Mouse (Mus musculus) embryonic fibroblast, embryonic 13.5 days (primary cell): ENCODE results near the gene Ccdc148.

ENCODE experiments used
- CTCF ChIP-seq: IDR thresholded peaks from 2 replicates; pipeline ENCODE4 v1.5.1; 2011; ENCODE audit warnings: mild to moderate bottlenecking, control low read depth, low read length, moderate library complexity, borderline replicate concordance; ENCODE audit not compliant: insufficient read depth
- POLR2A ChIP-seq: IDR thresholded peaks from 2 replicates; pipeline ENCODE4 v1.6.1; 2011; ENCODE audit warnings: low read depth, mild to moderate bottlenecking, control low read depth, low read length, moderate library complexity

DNA sequence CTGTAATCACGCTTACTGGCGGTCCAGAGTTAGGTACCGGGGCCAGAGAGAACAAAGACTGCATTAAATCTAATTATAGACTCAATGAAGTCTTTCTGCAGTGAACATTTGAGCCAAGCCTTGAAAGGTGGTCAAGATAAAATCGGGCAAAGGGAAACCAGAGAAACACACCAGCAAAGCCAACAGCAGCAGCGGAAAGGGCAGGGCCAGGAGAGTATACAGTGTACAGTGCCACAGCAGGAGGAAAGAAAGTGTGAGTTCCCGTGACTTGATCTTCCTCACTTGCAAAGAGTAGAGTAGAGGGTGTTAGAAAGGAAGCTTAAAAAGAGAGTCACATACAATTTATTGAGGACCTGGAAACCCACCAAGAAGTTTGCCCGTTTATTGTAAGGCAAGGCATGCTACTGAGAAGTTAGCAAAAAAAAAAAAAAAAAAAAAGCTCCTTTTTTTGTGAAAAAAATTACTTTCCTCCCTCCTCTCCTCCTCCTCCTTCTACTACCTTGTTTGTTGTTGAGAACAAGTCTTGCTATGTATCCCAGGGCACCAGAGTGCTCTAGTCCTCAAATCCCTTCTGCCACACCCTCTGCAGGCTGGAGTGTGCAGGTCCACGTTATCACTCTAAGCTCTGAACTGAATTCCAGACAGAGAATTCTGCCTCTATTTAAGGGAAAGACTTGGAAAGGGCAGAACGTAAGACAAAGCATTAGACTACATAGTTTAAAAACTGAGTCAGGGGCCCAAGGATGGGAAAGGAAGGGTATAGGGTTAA is 188.8 kb downstream of the Ccdc148 start:
- TF ChIP-seq CTCF: no peak
- TF ChIP-seq POLR2A: no peak
